ENCODE assay signal across 8 mouse cellular contexts in genomic region chr10:93162276-93162971, GRCm38 (mm10). TPM values are rescaled to one million over a fixed set of nuclear protein-coding genes. Genes with fewer than 3 reads are reported as not detected.
DNase-seq lines count a peak whose midpoint lies in the region; ATAC-seq and TF ChIP-seq lines count a peak whose summit lies in the region.

No protein-coding gene starts in this region.

- H3K36me3 ChIP-seq in kidney, embryonic 15.5 days, result no peaks in the 10 kb centered on the region
- H3K36me3 ChIP-seq in hindbrain, embryonic 13.5 days, result no peaks in the 10 kb centered on the region
- no peaks in the 10 kb centered on the region for H3K36me3 ChIP-seq in midbrain, postnatal 0 days (ENCODE audit: insufficient read depth, low read length)

- no peaks in the 10 kb centered on the region for H3K27me3 ChIP-seq in kidney, embryonic 15.5 days
- no peaks in the 10 kb centered on the region for H3K27me3 ChIP-seq in hindbrain, embryonic 13.5 days
- H3K27me3 ChIP-seq in midbrain, postnatal 0 days (ENCODE audit: insufficient read depth, low read length), result no peaks in the 10 kb centered on the region

- no peak for TF ChIP-seq POLR2A in bone marrow, adult 2 months (IDR thresholded peaks at IDR 0.05; ENCODE audit: borderline replicate concordance, control insufficient read depth, low read depth, low read length)

- peak overlapping the region; percentile 75 for H3K4me2 ChIP-seq in kidney, embryonic 15.5 days
- peak overlapping the region; percentile 76 for H3K4me2 ChIP-seq in hindbrain, embryonic 13.5 days
- peak overlapping the region; percentile 64 for H3K4me2 ChIP-seq in midbrain, postnatal 0 days (ENCODE audit: low read depth, low read length, poor library complexity, severe bottlenecking)

- peak overlapping the region; percentile 74 for H3K4me3 ChIP-seq in kidney, embryonic 15.5 days (replicated peaks)
- H3K4me3 ChIP-seq in bone marrow, adult 2 months (replicated peaks; ENCODE audit: control insufficient read depth, low read depth, low read length), result peak overlapping the region; percentile 81
- peak overlapping the region; percentile 97 for H3K4me3 ChIP-seq in hindbrain, embryonic 13.5 days
- H3K4me3 ChIP-seq in midbrain, postnatal 0 days (ENCODE audit: low read depth, low read length), result peak overlapping the region; percentile 98

- WGBS in kidney, embryonic 15.5 days, result 18% methylated on average over 11 of the region's 11 CpGs
- 7% methylated on average over 11 of the region's 11 CpGs for WGBS in bone marrow, adult 2 months
- WGBS in hindbrain, embryonic 13.5 days, result 7% methylated on average over 11 of the region's 11 CpGs
- WGBS in midbrain, postnatal 0 days, result 5% methylated on average over 11 of the region's 11 CpGs

- H3K27ac ChIP-seq in kidney, embryonic 15.5 days, result peak overlapping the region; percentile 99
- peak overlapping the region; percentile 100 for H3K27ac ChIP-seq in bone marrow, adult 2 months (ENCODE audit: control insufficient read depth, insufficient read depth, low read depth, low read length, poor library complexity)
- peak overlapping the region; percentile 99 for H3K27ac ChIP-seq in hindbrain, embryonic 13.5 days
- peak overlapping the region; percentile 96 for H3K27ac ChIP-seq in midbrain, postnatal 0 days (ENCODE audit: low read depth, low read length)

- H3K4me1 ChIP-seq in kidney, embryonic 15.5 days, result peaks cover 40% of the 10 kb centered on the region
- H3K4me1 ChIP-seq in bone marrow, adult 2 months (ENCODE audit: control insufficient read depth, insufficient read depth, low read length), result peaks cover 3% of the 10 kb centered on the region; the same call in 1 of the 2 replicates
- peaks cover 41% of the 10 kb centered on the region for H3K4me1 ChIP-seq in hindbrain, embryonic 13.5 days (replicated peaks)
- peaks cover 18% of the 10 kb centered on the region for H3K4me1 ChIP-seq in midbrain, postnatal 0 days (ENCODE audit: insufficient read depth, low read length)

- H3K9ac ChIP-seq in kidney, embryonic 15.5 days, result peak overlapping the region; percentile 89
- H3K9ac ChIP-seq in hindbrain, embryonic 13.5 days, result peak overlapping the region; percentile 99
- H3K9ac ChIP-seq in midbrain, postnatal 0 days (replicated peaks; ENCODE audit: low read length, poor library complexity, severe bottlenecking), result peak overlapping the region; percentile 93

- no peaks in the 10 kb centered on the region for H3K9me3 ChIP-seq in kidney, embryonic 15.5 days (replicated peaks)
- H3K9me3 ChIP-seq in hindbrain, embryonic 13.5 days, result no peaks in the 10 kb centered on the region
- H3K9me3 ChIP-seq in midbrain, postnatal 0 days (ENCODE audit: low read length), result no peaks in the 10 kb centered on the region

- no peak for TF ChIP-seq CTCF in bone marrow, adult 2 months (IDR thresholded peaks at IDR 0.05; ENCODE audit: control insufficient read depth, insufficient read depth, low read length)
- TF ChIP-seq CTCF in midbrain, postnatal 0 days (IDR thresholded peaks at IDR 0.05), result no peak

- ATAC-seq in kidney, embryonic 15.5 days (replicated peaks; ENCODE audit: low FRiP score), result no peak
- ATAC-seq in hindbrain, embryonic 13.5 days (ENCODE audit: low FRiP score), result no peak
- no peak for ATAC-seq in midbrain, postnatal 0 days (ENCODE audit: low FRiP score)

- no peak for DNase-seq in kidney, postnatal 4 days
- peak; percentile 46 for DNase-seq in midbrain, postnatal 0 days (ENCODE audit: low spot score)
- DNase-seq in urinary bladder, postnatal 14 days (ENCODE audit: low spot score), result no peak
- no peak for DNase-seq in layer of hippocampus, adult 18-20 months (ENCODE audit: low spot score in 2 of 2)
- no peak for DNase-seq in urinary bladder, postnatal 4 days (ENCODE audit: low spot score in 2 of 2)

RNA-seq across cellular contexts. Expression of gene Cdk17, which starts 1.7 kb away (rescaled TPM):
- polyA plus RNA-seq in kidney, embryonic 15.5 days (2015; fragmentation: Nextera tagmentation; extraction: Ambion mirVana), result 16.7 and 17.2 TPM in 2 replicates
- 19.5 and 21.2 TPM in 2 replicates for polyA plus RNA-seq in bone marrow, adult 2 months (2011; ENCODE audit: insufficient read depth, insufficient read length, low replicate concordance, missing spikeins)
- 40.6 and 47.8 TPM in 2 replicates for polyA plus RNA-seq in hindbrain, embryonic 13.5 days (2015; fragmentation: Nextera tagmentation; extraction: Ambion mirVana)
- 91.1 and 105 TPM in 2 replicates for total RNA-seq in midbrain, postnatal 0 days (2014; rRNA removed)
- polyA plus RNA-seq in midbrain, postnatal 0 days (2015; fragmentation: Nextera tagmentation; extraction: Ambion mirVana), result 33.4 and 34.3 TPM in 2 replicates
- total RNA-seq in layer of hippocampus, adult 18-20 months (2021), result 100 to 1,000 TPM; 216 to 230 TPM
